Mouse (Mus musculus) lung, embryonic 15.5 days (tissue): Measurements from ENCODE around the gene Lims1. TPM values are rescaled to one million over a fixed set of nuclear protein-coding genes. Genes with fewer than 3 reads are reported as not detected.

Experiments
- ATAC-seq: fragments of 200-750 bp; cut with Nextera tagmentation; 2 replicates; pipeline ENCODE4 v1.8.0; 2017; ENCODE audit warnings: moderate number of reproducible peaks, borderline replicate concordance; ENCODE audit not compliant: low FRiP score, low TSS enrichment; ENCODE audit errors: extremely low read depth
- H3K27ac ChIP-seq: fragments of 300-500 bp; sonication (generic); 2 replicates; pipeline ENCODE4 v1.5.1; 2015; ENCODE audit warnings: moderate library complexity, mild to moderate bottlenecking, inconsistent platforms
- H3K27me3 ChIP-seq: fragments of 300-500 bp; sonication (generic); 2 replicates; pipeline ENCODE4 v1.6.1; 2015; ENCODE audit warnings: inconsistent platforms
- H3K36me3 ChIP-seq: fragments of 300-500 bp; sonication (generic); 2 replicates; pipeline ENCODE4 v1.6.1; 2015; ENCODE audit warnings: inconsistent platforms
- H3K4me1 ChIP-seq: fragments of 300-500 bp; sonication (generic); 2 replicates; pipeline ENCODE4 v1.6.1; 2015; ENCODE audit warnings: inconsistent platforms
- H3K4me2 ChIP-seq: fragments of 300-500 bp; sonication (generic); 2 replicates; pipeline ENCODE4 v1.6.1; 2015; ENCODE audit warnings: inconsistent platforms, mild to moderate bottlenecking, moderate library complexity
- H3K4me3 ChIP-seq: fragments of 300-500 bp; sonication (generic); 2 replicates; pipeline ENCODE4 v1.5.1; 2015; ENCODE audit warnings: mild to moderate bottlenecking, inconsistent platforms
- H3K9ac ChIP-seq: fragments of 300-500 bp; sonication (generic); 2 replicates; pipeline ENCODE4 v1.6.1; 2015; ENCODE audit warnings: inconsistent platforms
- H3K9me3 ChIP-seq: fragments of 300-500 bp; sonication (generic); 2 replicates; pipeline ENCODE4 v1.6.1; 2016; ENCODE audit warnings: inconsistent platforms
- WGBS: fragments of 180-500 bp; shearing (Covaris S2); methylation state at CpG from one replicate; pipeline ENCODE4 v1.1.7; 2015; 5-methylcytosine and 5-hydroxymethylcytosine counted together
- polyA plus RNA-seq: library from polyadenylated mRNA; unstranded; fragments of >200 nt; fragmentation: Nextera tagmentation; extraction: Ambion mirVana; gene quantifications from 2 replicates; pipeline ENCODE4 v1.2.1, GENCODE M21; 2015

Lims1 gene
- polyA plus RNA-seq, 1 experiment from 2014 or later, result 235 TPM

- 74% methylated on average over 1 of the region's 1 CpGs for WGBS
These were observed 128.9 kb downstream of the Lims1 start for GRCm38 (mm10) chr10:58452185-58452584.

GRCm38 (mm10) chr10:58459896-58460295 is 136.6 kb downstream of the Lims1 start:
- Histone ChIP-seq H3K4me1 (no peaks in the 10 kb centered on the region), H3K36me3 (peaks cover 72% of the 10 kb centered on the region)
- WGBS, result 100% methylated on average over 1 of the region's 1 CpGs

More at GRCm38 (mm10) chr10:58452185-58452584, 128.9 kb downstream of the Lims1 start:
- Histone ChIP-seq H3K27ac (no peak overlapping the region), H3K4me1 (peaks cover 2% of the 10 kb centered on the region; the same call in 1 of the 2 replicates), H3K4me2 (no peak overlapping the region), H3K4me3 (no peak overlapping the region), H3K9me3 (no peaks in the 10 kb centered on the region), H3K9ac (no peak overlapping the region), H3K27me3 (no peaks in the 10 kb centered on the region), H3K36me3 (peaks cover 33% of the 10 kb centered on the region)
- no peak for ATAC-seq

More at GRCm38 (mm10) chr10:58459896-58460295, 136.6 kb downstream of the Lims1 start:
- H3K27me3 ChIP-seq, result no peaks in the 10 kb centered on the region
- H3K4me2 ChIP-seq, result no peak overlapping the region
- no peak overlapping the region for H3K27ac ChIP-seq
- ATAC-seq, result no peak
- H3K9ac ChIP-seq, result no peak overlapping the region
- no peak overlapping the region for H3K4me3 ChIP-seq
- H3K9me3 ChIP-seq, result no peaks in the 10 kb centered on the region

Other genes starting within 250 kb of the Lims1 start
- gene AW822073, start 98.5 kb upstream of the Lims1 start, polyA plus RNA-seq, result not detected in 2 replicates
- gene Duxf3, start 90.8 kb upstream of the Lims1 start, polyA plus RNA-seq, result not detected in 2 replicates
- not detected in 2 replicates for gene Gm4981, start 86.8 kb upstream of the Lims1 start, polyA plus RNA-seq
- 88.6 and 89.3 TPM in 2 replicates for gene Gcc2, start 68.0 kb upstream of the Lims1 start, polyA plus RNA-seq
- gene Ranbp2, start 123.5 kb downstream of the Lims1 start, polyA plus RNA-seq, result 26.5 and 27.9 TPM in 2 replicates
- 10.1 and 10.4 TPM in 2 replicates for gene Ccdc138, start 174.5 kb downstream of the Lims1 start, polyA plus RNA-seq